Mouse (Mus musculus) granulocyte monocyte progenitor cell, adult 5-6 weeks (primary cell): ENCODE measurements around the gene Trappc10. TPM values are rescaled to one million over a fixed set of nuclear protein-coding genes. Genes with fewer than 3 reads are reported as not detected.
A peak's percentile ranks its signal among the peaks of the same experiment; 100 is the strongest.

Experiments used
- ATAC-seq: replicated peaks from 2 replicates; pipeline ENCODE4 v1.8.0; 2016; ENCODE audit warnings: mild to moderate bottlenecking, moderate TSS enrichment, inconsistent platforms; ENCODE audit not compliant: poor library complexity, severe bottlenecking
- total RNA-seq, 2 experiments: library from RNA; stranded (forward) in 1 of 2; stranded (reverse) in 1 of 2; fragments of 200-712, 200-1000 nt in 1 of 2; fragments of >200 nt in 1 of 2; fragmentation: Nextera tagmentation in 1 of 2; gene quantifications; 2 replicates each; pipeline ENCODE4 v1.2.3; 2014 to 2017

The Trappc10 gene
- total RNA-seq, 2 experiments from 2014 or later: 31.4 to 46.2 TPM

DNA sequence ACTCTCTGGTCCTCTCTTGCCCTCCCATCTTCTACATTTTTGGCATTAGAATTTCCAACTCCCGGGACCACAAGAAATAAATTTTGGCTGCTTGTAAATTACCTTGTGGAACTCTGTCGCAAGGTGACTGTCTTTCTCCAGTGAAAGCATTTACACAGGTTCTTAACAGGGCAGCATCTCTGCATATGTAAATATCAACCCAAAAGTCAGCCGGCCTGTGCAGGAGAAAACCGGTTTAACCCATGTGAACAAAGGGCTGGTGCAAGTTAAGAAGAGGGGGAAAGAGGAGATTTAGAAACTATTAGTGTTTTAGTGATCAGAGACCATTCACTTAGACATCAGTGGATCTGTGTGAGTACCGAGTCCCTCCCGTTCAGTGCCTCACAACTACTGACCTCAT is 15.3 kb upstream of the Trappc10 start:
- ATAC-seq: no peak

- no peak for ATAC-seq
Observed at GRCm38 (mm10) chr10:78259230-78259629, 14.8 kb upstream of the Trappc10 start.

GRCm38 (mm10) chr10:78258142-78258675 is 13.8 kb upstream of the Trappc10 start:
- no peak for ATAC-seq

GRCm38 (mm10) chr10:78255646-78256059 is 11.2 kb upstream of the Trappc10 start:
- no peak for ATAC-seq

DNA sequence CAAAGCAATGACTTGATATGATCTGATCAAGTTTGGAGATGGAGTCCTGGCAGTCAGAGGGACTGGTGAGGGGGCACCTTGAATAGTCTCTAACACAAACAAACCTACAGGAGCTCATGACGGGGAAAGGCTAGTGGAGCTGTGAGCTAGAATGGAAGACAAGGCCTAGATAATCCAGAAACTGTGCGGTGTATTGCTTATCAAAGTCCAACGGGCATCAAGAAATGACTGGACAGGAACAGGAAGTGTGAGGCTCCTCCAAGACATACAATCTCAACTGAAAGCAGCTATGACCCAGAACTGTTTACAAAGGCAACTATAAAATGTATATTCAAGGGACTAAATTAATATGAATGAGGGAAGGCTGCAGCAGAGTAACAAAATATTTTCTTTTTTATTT is 2.8 kb upstream of the Trappc10 start:
- ATAC-seq: no peak

GRCm38 (mm10) chr10:78246725-78247124 is 2.3 kb upstream of the Trappc10 start:
- no peak for ATAC-seq

GRCm38 (mm10) chr10:78245225-78245547 is 745 bp upstream of the Trappc10 start:
- ATAC-seq: peak; percentile 4; the same call in 1 of the 2 replicates

GRCm38 (mm10) chr10:78244058-78244437 is 393 bp downstream of the Trappc10 start:
- peak; percentile 41 for ATAC-seq

DNA sequence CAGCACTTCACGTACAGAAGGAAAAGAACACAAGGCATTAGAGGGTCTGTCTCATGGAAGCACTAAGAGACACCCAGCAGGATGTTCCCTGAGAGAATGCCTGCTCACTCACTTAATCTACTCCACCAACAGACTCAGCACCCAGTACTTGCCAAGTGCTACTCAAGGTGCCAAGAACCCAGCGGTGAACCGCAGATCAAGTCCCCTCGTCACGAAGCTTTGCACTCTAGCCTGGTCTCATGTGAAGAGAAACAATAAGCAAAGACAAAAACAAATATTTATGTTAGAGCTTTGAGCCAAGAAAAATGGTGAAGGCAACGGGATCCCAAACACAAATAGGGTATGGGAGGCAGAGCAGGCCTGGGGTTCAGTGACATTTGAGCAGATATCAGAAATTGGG is 5.5 kb downstream of the Trappc10 start:
- no peak for ATAC-seq

- ATAC-seq: no peak
Observed at GRCm38 (mm10) chr10:78238297-78238696, 6.1 kb downstream of the Trappc10 start.

GRCm38 (mm10) chr10:78237809-78238208 is 6.6 kb downstream of the Trappc10 start:
- ATAC-seq: 0 out of 2 replicates have a peak, but pooled peaks have one; percentile 4

- ATAC-seq: peak; percentile 94
Observed at GRCm38 (mm10) chr10:78236885-78237629, 7.4 kb downstream of the Trappc10 start.

GRCm38 (mm10) chr10:78233756-78234155 is 10.7 kb downstream of the Trappc10 start:
- ATAC-seq: no peak

DNA sequence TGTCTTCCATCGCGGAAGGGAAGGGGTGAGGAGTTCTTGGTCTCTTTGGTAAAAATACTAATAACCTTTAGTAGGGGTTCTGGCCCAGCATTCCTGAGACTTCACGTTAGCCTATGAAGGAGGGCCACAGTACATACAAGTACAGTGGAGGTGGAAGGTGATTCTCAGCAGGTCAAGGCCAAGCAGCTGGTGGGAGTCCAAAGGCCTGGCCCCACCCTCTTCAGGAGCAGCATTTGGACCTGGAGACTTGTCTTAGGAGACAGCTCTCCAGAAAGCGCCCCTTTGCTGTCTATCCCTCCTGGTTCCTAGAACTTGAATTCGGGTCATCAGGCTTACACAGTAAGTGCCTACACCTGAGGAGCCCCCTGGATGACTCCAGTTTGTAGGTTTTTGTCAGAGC is 11.3 kb downstream of the Trappc10 start:
- no peak for ATAC-seq

- ATAC-seq: no peak
Observed at GRCm38 (mm10) chr10:78232301-78232980, 12.0 kb downstream of the Trappc10 start.

- 0 out of 2 replicates have a peak, but pooled peaks have one; percentile 20 for ATAC-seq
Observed at GRCm38 (mm10) chr10:78228560-78228928, 15.9 kb downstream of the Trappc10 start.

DNA sequence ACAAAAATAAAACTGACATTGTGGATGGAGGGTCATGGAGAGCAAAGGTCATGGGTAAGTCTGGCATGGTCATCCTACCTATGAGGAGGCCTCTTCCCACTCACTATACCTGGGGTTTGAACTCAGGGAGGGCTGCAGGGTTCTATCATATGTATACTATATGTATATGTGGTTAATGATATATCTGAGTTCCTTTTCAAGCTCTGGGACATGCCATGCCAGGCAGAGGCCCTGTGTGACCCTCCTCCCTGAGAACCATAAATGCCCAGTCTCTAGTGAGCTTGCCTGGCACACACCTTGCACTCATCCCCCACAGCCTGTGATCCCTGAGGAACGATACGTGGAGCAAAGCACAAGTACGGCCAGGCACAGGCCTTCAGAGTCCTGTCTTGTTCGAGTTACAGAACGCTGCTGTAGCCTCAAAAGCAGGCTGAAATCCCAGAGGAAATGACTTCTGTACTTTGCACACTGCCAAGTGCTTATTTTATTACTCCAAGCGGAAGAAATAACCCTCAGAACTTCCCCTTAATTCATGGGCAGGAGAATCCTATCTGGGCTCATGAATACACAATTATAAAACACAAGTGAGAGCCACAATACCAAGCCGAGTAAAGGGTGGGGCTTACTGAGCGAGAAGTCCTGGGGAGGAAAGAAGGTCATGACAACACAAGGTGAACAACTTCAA is 16.4 kb downstream of the Trappc10 start:
- ATAC-seq: peak; percentile 26; the same call in 1 of the 2 replicates

- ATAC-seq: no peak
Observed at GRCm38 (mm10) chr10:78224136-78224535, 20.3 kb downstream of the Trappc10 start.

DNA sequence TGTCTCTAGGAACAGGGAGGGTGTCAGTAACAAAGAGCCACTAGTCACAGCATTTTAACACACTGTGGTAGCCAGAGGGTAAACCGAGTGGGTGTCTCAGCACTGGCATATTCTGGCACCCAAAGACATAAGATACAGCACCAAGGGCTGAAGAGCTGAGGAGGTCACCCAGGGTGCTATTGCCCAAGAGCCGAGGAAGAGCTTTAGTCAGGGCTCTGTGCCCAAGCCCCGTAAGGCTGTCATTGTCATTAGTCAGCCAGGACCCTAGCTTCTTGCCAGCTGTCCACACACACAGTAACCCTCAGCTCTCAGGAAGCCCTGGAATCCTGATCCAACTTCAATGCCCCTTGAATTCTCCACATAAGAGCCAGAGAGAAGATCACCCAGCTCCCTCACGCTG is 21.5 kb downstream of the Trappc10 start:
- ATAC-seq: no peak

GRCm38 (mm10) chr10:78221315-78221714 is 23.1 kb downstream of the Trappc10 start:
- no peak for ATAC-seq

DNA sequence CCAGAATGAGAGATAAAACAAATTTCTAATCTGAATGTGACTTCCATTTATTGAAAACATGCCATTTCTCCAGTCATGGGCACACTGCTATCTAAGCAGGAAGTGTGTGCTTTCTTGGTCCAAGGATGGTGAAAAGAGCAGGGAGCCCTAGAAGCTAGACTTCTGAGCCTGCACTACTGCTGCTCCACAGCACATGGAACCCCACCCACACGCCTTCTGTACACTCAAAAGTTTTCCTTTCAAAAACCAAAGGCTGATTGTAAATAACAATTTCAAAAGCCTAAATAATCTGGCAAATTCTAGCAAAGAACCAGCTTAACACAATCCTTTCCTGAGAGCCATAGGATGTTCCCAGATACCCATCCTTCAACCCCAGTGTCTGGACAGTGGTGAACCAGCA is 24.9 kb downstream of the Trappc10 start:
- ATAC-seq: no peak
